ENCODE assay signal across 11 mouse cellular contexts in the genomic region with DNA sequence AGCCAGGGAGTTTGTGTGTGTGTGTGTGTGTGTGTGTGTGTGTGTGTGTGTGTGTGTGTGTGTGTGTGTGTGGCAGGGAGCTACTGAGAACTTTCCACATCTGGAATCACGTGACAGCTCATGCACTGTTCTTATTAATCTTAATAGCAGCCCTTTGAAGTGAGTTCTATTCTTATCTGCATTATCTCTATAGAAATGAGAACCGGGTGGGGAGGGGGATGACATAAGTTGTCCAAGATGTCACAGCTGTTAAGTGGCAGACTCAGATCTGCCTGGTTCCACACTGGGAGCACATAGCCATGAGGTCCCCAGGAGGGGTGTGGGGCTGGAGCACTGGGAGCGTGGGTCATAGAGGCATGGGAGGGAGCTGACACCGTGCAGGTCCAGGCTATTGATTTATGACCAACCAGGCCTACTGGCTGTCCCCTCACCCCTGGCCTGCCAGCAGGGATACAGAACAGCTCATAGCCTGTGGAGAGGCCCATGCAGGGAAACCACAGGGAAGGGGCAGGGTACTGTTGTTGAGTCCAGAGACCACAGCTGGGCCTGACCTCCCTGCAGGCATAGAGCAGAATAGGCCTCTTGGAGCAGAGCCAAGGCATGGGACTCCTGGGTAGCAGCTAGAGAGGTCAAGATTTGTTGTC. TPM values are rescaled to one million over a fixed set of nuclear protein-coding genes. Genes with fewer than 3 reads are reported as not detected.
DNase-seq lines count a peak whose midpoint lies in the region; ATAC-seq lines count a peak whose summit lies in the region.
"Had no signal": no experiment of that assay in that cellular context is flagged by ENCODE, and none has a peak within 500 bp of the region (broad histone marks: within the 10 kb centered on the region; RNA-seq: fewer than 3 reads in every experiment).

No protein-coding gene starts in this region.

- peaks cover 9% of the 10 kb centered on the region for H3K4me1 ChIP-seq in heart, embryonic 12.5 days (replicated peaks)

- WGBS in heart, embryonic 12.5 days = 44% methylated on average over 4 of the region's 4 CpGs

- no peaks in the 10 kb centered on the region for H3K9me3 ChIP-seq in heart, embryonic 12.5 days (replicated peaks)
- H3K9me3 ChIP-seq: forebrain, embryonic 15.5 days; limb, embryonic 15.5 days had no signal

- no peak overlapping the region for H3K4me2 ChIP-seq in heart, embryonic 12.5 days
- H3K4me2 ChIP-seq: forebrain, embryonic 15.5 days; limb, embryonic 15.5 days had no signal

- H3K4me3 ChIP-seq in heart, embryonic 12.5 days = no peak overlapping the region
- H3K4me3 ChIP-seq: forebrain, embryonic 15.5 days; limb, embryonic 15.5 days had no signal

- 0 out of 2 replicates have a peak, but pooled peaks have one; percentile 51 for ATAC-seq in heart, embryonic 12.5 days (ENCODE audit: insufficient number of reproducible peaks, low FRiP score)
- ATAC-seq in megakaryocyte-erythroid progenitor cell, adult 5-6 weeks (replicated peaks; ENCODE audit: low FRiP score, low TSS enrichment, poor library complexity, severe bottlenecking) = no peak
- ATAC-seq: forebrain, embryonic 15.5 days had no signal

- H3K27ac ChIP-seq in heart, embryonic 12.5 days (ENCODE audit: poor library complexity, severe bottlenecking) = no peak overlapping the region
- H3K27ac ChIP-seq: forebrain, embryonic 15.5 days; limb, embryonic 15.5 days had no signal

- H3K36me3 ChIP-seq in heart, embryonic 12.5 days = no peaks in the 10 kb centered on the region
- H3K36me3 ChIP-seq: forebrain, embryonic 15.5 days; limb, embryonic 15.5 days had no signal

- H3K27me3 ChIP-seq in heart, embryonic 12.5 days (replicated peaks) = peaks cover 99% of the 10 kb centered on the region

- H3K9ac ChIP-seq in heart, embryonic 12.5 days = no peak overlapping the region
- H3K9ac ChIP-seq: forebrain, embryonic 15.5 days; limb, embryonic 15.5 days had no signal

- no peak for DNase-seq in heart, adult 9 months (ENCODE audit: low spot score in 2 of 2)
- peak; percentile 41 for DNase-seq in retina, postnatal 1 day
- no peak for DNase-seq in retina, embryonic 14.5 days (ENCODE audit: low spot score)
- DNase-seq in kidney, postnatal 25 days = peak; percentile 53 to 71
- DNase-seq in yolk sac, embryonic 10.5 days (ENCODE audit: low spot score) = peak; percentile 35
- no peak for DNase-seq in cerebellum, postnatal 25 days
- DNase-seq: heart, postnatal 14 days had no signal

RNA-seq across cellular contexts. Expression of a gene that starts 5.1 kb away (rescaled TPM):
- polyA plus RNA-seq in heart, embryonic 12.5 days (2016; fragmentation: Nextera tagmentation; extraction: Ambion mirVana) = 0.10 and 0.14 TPM in 2 replicates
- not detected in 2 replicates for total RNA-seq in megakaryocyte-erythroid progenitor cell, adult 5-6 weeks (2014; fragmentation: Nextera tagmentation)
- total RNA-seq in megakaryocyte-erythroid progenitor cell, adult 5-6 weeks (2017) = not detected in 2 replicates
- total RNA-seq: heart, postnatal 14 days had no signal

Comparison
In these comparisons a context has a peak if more than half of its experiments do, and no peak if none do; other contexts are left out.
1. DNase-seq: peak in retina, postnatal 1 day (single experiment), kidney, postnatal 25 days (2 of 2) and yolk sac, embryonic 10.5 days (single experiment); none in heart, adult 9 months (0 of 2), retina, embryonic 14.5 days (single experiment) and cerebellum, postnatal 25 days (0 of 2).